Mouse (Mus musculus) C2C12 (cell line): ENCODE results near the gene Abcd3.

Source experiments
- CTCF ChIP-seq: IDR thresholded peaks from one replicate; pipeline ENCODE4 v1.5.1; 2011; ENCODE audit not compliant: control insufficient read depth, insufficient read depth, insufficient read length
- MAX ChIP-seq: IDR thresholded peaks from one replicate; pipeline ENCODE4 v1.6.1; 2011; ENCODE audit warnings: mild to moderate bottlenecking, control low read depth
- USF1 ChIP-seq: IDR thresholded peaks from one replicate; pipeline ENCODE4 v1.6.1; 2011; ENCODE audit warnings: low read depth, mild to moderate bottlenecking, control low read depth, moderate library complexity

DNA sequence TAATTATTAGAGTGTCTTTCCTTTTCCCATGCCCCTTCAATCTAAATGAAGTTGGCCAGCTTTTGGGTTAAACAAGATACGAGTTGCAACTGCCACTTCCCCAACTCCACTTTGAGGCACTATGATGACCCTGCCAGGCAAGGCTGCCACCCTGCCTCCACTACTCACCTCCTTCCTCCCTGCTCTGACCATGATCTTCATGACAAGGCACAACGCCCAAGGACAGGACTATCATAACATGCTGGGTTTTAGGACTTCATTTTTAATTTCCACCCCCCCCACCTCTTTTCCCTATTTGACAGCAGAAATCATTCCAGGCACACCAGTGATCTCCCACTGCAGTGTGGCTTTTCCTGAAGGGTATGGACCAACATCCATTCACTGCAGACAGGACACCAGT lies 77.2 kb downstream of the Abcd3 start:
- TF ChIP-seq MAX = no peak
- TF ChIP-seq USF1 = no peak
- TF ChIP-seq CTCF = no peak
